13 mouse cellular contexts compared by ENCODE assay signal in genomic region chr2:50069571-50070295, GRCm38 (mm10). TPM values are rescaled to one million over a fixed set of nuclear protein-coding genes. Genes with fewer than 3 reads are reported as not detected.
DNase-seq lines count a peak whose midpoint lies in the region; ATAC-seq lines count a peak whose summit lies in the region.
"Had no signal": no experiment of that assay in that cellular context is flagged by ENCODE, and none has a peak within 500 bp of the region (broad histone marks: within the 10 kb centered on the region; RNA-seq: fewer than 3 reads in every experiment).

No protein-coding gene starts in this region.

- no peak overlapping the region for H3K4me3 ChIP-seq in kidney, embryonic 15.5 days (replicated peaks)
- H3K4me3 ChIP-seq: limb, embryonic 15.5 days had no signal

- no peak overlapping the region for H3K4me2 ChIP-seq in kidney, embryonic 15.5 days
- H3K4me2 ChIP-seq: limb, embryonic 15.5 days had no signal

- WGBS in kidney, embryonic 15.5 days = 50% methylated on average over 13 of the region's 13 CpGs

- H3K4me1 ChIP-seq in kidney, embryonic 15.5 days = peaks cover 13% of the 10 kb centered on the region

- no peak for ATAC-seq in kidney, embryonic 15.5 days (replicated peaks; ENCODE audit: low FRiP score)
- ATAC-seq: hindbrain, embryonic 16.5 days; midbrain, embryonic 16.5 days had no signal

- no peaks in the 10 kb centered on the region for H3K36me3 ChIP-seq in kidney, embryonic 15.5 days
- H3K36me3 ChIP-seq: heart, embryonic 13.5 days; limb, embryonic 15.5 days had no signal

- H3K27ac ChIP-seq in kidney, embryonic 15.5 days = no peak overlapping the region
- H3K27ac ChIP-seq: limb, embryonic 15.5 days had no signal

- H3K9me3 ChIP-seq in kidney, embryonic 15.5 days (replicated peaks) = no peaks in the 10 kb centered on the region
- H3K9me3 ChIP-seq: heart, embryonic 13.5 days; limb, embryonic 15.5 days had no signal

- H3K9ac ChIP-seq in kidney, embryonic 15.5 days = no peak overlapping the region
- H3K9ac ChIP-seq: limb, embryonic 15.5 days had no signal

- peak; percentile 33 for DNase-seq in kidney, adult 18-20 months
- peak; percentile 78 to 89 for DNase-seq in adrenal gland, adult (ENCODE audit: inconsistent age in 2 of 2, low spot score in 1 of 2)
- DNase-seq in adrenal gland, postnatal 14 days = peak; percentile 82
- DNase-seq in kidney, postnatal 36 days = peak; percentile 43 to 67
- no peak for DNase-seq in layer of hippocampus, adult 9-11 months
- DNase-seq in layer of hippocampus, postnatal 10 days (ENCODE audit: low spot score in 2 of 2) = no peak
- DNase-seq: lung, postnatal 10 days had no signal

- H3K27me3 ChIP-seq in kidney, embryonic 15.5 days = 0 out of 2 replicates have a peak, but pooled peaks cover 10% of the 10 kb centered on the region
- H3K27me3 ChIP-seq: limb, embryonic 15.5 days had no signal

RNA-seq across cellular contexts. Expression of gene Lypd6, which starts 3.5 kb away (rescaled TPM):
- polyA plus RNA-seq in kidney, embryonic 15.5 days (2015; fragmentation: Nextera tagmentation; extraction: Ambion mirVana) = 9.6 and 10.9 TPM in 2 replicates
- 9.3 and 12.2 TPM in 2 replicates for total RNA-seq in adrenal gland, postnatal 14 days (2021)
- total RNA-seq in layer of hippocampus, postnatal 10 days (2021) = 10 to 100 TPM; 25.5 to 26.1 TPM
- total RNA-seq: neutrophil, adult 5-6 weeks had no signal

Comparison
In these comparisons a context has a peak if more than half of its experiments do, and no peak if none do; other contexts are left out.
1. DNase-seq: peak in kidney, adult 18-20 months (single experiment), adrenal gland, adult (2 of 2), adrenal gland, postnatal 14 days (single experiment) and kidney, postnatal 36 days (2 of 2); none in layer of hippocampus, adult 9-11 months (single experiment) and layer of hippocampus, postnatal 10 days (0 of 2).